Mouse (Mus musculus): ENCODE measurements at regions not wholly inside any gene's neighbourhood (a gene's known extent, or its start where the extent isn't known, plus 50 kb on each side); places are given as distances from the start of the nearest gene placed in this dataset.

- TF ChIP-seq CTCF (IDR thresholded peaks at IDR 0.05; ENCODE audit: low read depth) (no peak), EP300 (IDR thresholded peaks at IDR 0.05; ENCODE audit: low read depth) (no peak)
Observed at GRCm38 (mm10) chr13:35503362-35503821, 156.2 kb upstream of the Cdyl start.

All from heart, postnatal 0 days (tissue).